Mouse (Mus musculus): Measurements from ENCODE around the gene Hagh. TPM values are rescaled to one million over a fixed set of nuclear protein-coding genes. Genes with fewer than 3 reads are reported as not detected.

Gene Hagh
- polyA plus RNA-seq, 1 experiment from 2014 or later: 35.2 TPM

DNA sequence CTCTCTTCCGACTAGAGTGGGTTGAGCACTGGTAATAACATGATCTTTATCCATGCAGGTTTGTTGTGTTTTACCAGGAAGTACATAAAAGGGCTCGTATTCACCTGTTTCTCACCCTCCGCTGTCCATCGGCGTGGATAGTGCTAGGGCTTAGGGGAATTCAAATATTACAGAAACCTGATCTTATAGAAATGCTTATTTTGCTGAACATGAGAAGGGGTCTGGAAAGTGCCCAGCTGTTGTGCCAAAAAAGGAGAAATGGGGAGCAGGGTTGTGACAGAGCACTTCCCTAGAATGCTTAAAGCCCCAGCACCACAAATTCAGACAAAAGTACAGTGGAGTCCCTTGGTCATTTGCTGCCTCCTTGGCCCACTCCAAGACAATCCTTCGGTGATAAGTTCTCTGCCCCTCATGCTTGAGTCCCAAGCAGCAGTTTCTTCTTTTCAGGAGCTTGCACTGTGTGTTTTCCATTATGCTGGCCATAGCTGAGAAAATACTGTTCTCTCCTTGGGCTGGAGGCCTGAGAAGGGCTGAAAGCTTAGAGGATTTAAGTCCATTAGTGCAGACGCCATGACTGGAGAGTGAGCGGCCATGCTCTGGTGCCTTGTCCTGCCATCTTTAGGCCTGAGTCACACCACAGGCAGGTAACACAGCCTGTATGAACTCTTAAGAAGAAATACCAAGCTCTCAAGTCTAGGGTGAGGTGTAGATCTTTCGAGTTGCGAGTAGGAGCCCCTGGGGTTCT lies 11.6 kb downstream of the Hagh start:
- Histone ChIP-seq H3K27me3 (ENCODE audit: control insufficient read depth, insufficient read depth, low read length) (no peaks in the 10 kb centered on the region), H3K4me1 (ENCODE audit: control insufficient read depth, insufficient read depth, low read length) (peaks cover 6% of the 10 kb centered on the region; the same call in 1 of the 2 replicates), H3K36me3 (ENCODE audit: control insufficient read depth, insufficient read depth, low read length) (peaks cover 8% of the 10 kb centered on the region; the same call in 1 of the 2 replicates), H3K9me3 (ENCODE audit: control insufficient read depth, low read depth, low read length) (no peaks in the 10 kb centered on the region), H3K4me2 (replicated peaks; ENCODE audit: low read depth, low read length) (peak overlapping the region; percentile 73), H3K4me3 (ENCODE audit: low read depth, low read length) (peak overlapping the region; percentile 63), H3K9ac (replicated peaks; ENCODE audit: low read depth, low read length) (no peak overlapping the region), H3K27ac (ENCODE audit: low read length) (no peak overlapping the region)
- ATAC-seq (ENCODE audit: insufficient number of reproducible peaks, insufficient read depth, low FRiP score, low read depth): no peak
- WGBS: 77% methylated on average over 10 of the region's 10 CpGs

DNA sequence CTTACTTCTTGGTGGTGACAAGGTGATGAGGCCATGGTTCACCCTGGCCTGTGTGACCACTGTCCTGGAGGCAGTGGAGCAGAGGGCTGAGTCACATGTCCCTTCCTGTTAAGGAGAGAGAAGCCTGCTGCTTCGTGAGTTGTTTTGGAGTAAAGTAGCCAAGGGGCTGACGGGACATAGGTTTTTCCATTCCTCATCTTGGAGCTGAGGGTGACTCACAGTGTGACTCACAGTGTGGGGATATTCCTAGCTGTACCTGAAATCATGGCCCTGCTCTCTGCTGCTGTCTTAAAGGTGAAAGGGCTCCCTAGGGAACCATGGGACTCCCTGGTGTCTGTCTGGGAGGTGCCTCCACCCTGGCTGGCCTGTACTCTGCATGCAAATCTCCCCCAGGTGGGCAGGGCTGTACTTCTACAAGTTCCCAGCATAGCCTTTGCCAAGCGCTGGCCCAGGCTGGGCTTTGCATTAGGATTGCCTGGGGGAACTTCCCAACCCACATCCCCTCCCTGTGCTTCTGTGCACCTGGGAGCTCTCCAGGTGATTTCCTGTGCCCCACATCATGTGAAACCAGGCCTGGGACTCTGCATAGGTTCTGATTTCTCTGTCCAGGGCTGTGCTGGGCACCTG lies 16.0 kb downstream of the Hagh start:
- no peaks in the 10 kb centered on the region for H3K9me3 ChIP-seq (ENCODE audit: control insufficient read depth, low read depth, low read length)
- no peak overlapping the region for H3K4me2 ChIP-seq (replicated peaks; ENCODE audit: low read depth, low read length)
- H3K9ac ChIP-seq (replicated peaks; ENCODE audit: low read depth, low read length): no peak overlapping the region
- H3K27ac ChIP-seq (ENCODE audit: low read length): no peak overlapping the region
- ATAC-seq (ENCODE audit: insufficient number of reproducible peaks, insufficient read depth, low FRiP score, low read depth): no peak
- WGBS: 87% methylated on average over 3 of the region's 3 CpGs
- H3K27me3 ChIP-seq (ENCODE audit: control insufficient read depth, insufficient read depth, low read length): no peaks in the 10 kb centered on the region
- H3K4me3 ChIP-seq (ENCODE audit: low read depth, low read length): no peak overlapping the region
- H3K4me1 ChIP-seq (ENCODE audit: control insufficient read depth, insufficient read depth, low read length): no peaks in the 10 kb centered on the region
- H3K36me3 ChIP-seq (ENCODE audit: control insufficient read depth, insufficient read depth, low read length): peaks cover 10% of the 10 kb centered on the region; the same call in 1 of the 2 replicates

GRCm38 (mm10) chr17:24856589-24856988 lies 16.6 kb downstream of the Hagh start:
- Histone ChIP-seq H3K9ac (replicated peaks; ENCODE audit: low read depth, low read length) (no peak overlapping the region), H3K27ac (ENCODE audit: low read length) (no peak overlapping the region), H3K27me3 (ENCODE audit: control insufficient read depth, insufficient read depth, low read length) (no peaks in the 10 kb centered on the region), H3K4me1 (ENCODE audit: control insufficient read depth, insufficient read depth, low read length) (no peaks in the 10 kb centered on the region), H3K4me3 (ENCODE audit: low read depth, low read length) (no peak overlapping the region), H3K9me3 (ENCODE audit: control insufficient read depth, low read depth, low read length) (no peaks in the 10 kb centered on the region), H3K36me3 (ENCODE audit: control insufficient read depth, insufficient read depth, low read length) (peaks cover 14% of the 10 kb centered on the region), H3K4me2 (replicated peaks; ENCODE audit: low read depth, low read length) (no peak overlapping the region)
- ATAC-seq (ENCODE audit: insufficient number of reproducible peaks, insufficient read depth, low FRiP score, low read depth): no peak
- 90% methylated on average over 13 of the region's 13 CpGs for WGBS

DNA sequence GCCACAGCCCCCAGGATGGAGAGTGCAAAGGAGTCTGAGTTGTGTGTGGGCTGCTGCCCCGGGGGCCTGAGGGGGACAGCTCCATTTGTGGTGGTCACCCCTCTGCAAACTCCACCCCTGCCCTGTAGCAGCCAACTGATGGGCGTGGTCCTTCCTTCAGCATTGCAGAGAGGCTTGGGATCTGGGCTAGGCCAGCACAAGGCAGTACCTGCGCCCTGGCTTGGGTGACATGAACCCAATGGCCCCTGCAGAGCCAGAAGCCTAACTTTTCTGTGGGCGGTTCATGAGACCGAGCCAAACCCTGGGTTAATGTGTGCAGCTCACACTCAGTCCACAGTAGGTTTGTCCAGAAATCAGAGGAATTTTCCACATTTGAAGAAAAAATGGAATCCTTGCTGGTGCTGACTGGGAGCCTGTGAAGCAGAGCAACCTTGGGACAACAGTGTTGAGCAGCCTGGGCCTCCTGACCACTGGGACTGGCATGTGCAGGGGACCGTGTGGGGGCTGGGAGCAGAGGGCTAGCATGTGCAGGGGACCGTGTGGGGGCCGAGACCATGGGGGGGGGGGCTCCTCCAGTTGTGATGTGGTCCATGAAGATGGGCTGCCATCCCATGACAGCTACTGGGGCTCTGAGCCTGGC lies 18.0 kb downstream of the Hagh start:
- H3K27me3 ChIP-seq (ENCODE audit: control insufficient read depth, insufficient read depth, low read length): no peaks in the 10 kb centered on the region
- ATAC-seq (ENCODE audit: insufficient number of reproducible peaks, insufficient read depth, low FRiP score, low read depth): no peak
- no peak overlapping the region for H3K27ac ChIP-seq (ENCODE audit: low read length)
- H3K36me3 ChIP-seq (ENCODE audit: control insufficient read depth, insufficient read depth, low read length): peaks cover 25% of the 10 kb centered on the region
- H3K4me3 ChIP-seq (ENCODE audit: low read depth, low read length): no peak overlapping the region
- H3K9ac ChIP-seq (replicated peaks; ENCODE audit: low read depth, low read length): no peak overlapping the region
- H3K4me1 ChIP-seq (ENCODE audit: control insufficient read depth, insufficient read depth, low read length): no peaks in the 10 kb centered on the region
- no peaks in the 10 kb centered on the region for H3K9me3 ChIP-seq (ENCODE audit: control insufficient read depth, low read depth, low read length)
- H3K4me2 ChIP-seq (replicated peaks; ENCODE audit: low read depth, low read length): no peak overlapping the region
- 89% methylated on average over 8 of the region's 8 CpGs for WGBS

- WGBS: 85% methylated on average over 6 of the region's 6 CpGs
- H3K36me3 ChIP-seq (ENCODE audit: control insufficient read depth, insufficient read depth, low read length): peaks cover 28% of the 10 kb centered on the region
- peak; percentile 57; the same call in 1 of the 2 replicates for ATAC-seq (ENCODE audit: insufficient number of reproducible peaks, insufficient read depth, low FRiP score, low read depth)
These were observed 19.0 kb downstream of the Hagh start for GRCm38 (mm10) chr17:24858967-24859366.

DNA sequence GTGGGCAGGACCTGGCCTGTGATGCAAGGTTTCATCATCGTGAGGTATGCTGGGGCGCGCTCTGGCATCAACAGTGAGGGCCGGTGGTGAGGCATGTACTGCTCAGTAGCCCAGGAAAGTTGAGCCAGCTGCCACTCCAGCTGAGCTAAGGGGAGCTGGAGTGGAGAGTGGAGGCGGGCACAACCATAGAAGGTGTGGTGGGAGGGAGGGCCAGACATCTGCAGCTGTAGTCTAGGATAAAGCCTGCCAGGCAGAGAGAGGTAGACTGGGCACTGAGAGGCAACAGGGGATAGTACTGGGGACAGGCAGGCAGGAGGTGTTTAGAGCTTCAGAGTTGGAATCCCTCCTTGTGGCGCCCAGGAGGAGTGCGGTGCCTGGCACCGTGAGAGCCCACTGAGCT lies 20.1 kb downstream of the Hagh start:
- WGBS: 92% methylated on average over 8 of the region's 8 CpGs
- Histone ChIP-seq H3K9ac (replicated peaks; ENCODE audit: low read depth, low read length) (no peak overlapping the region), H3K27me3 (ENCODE audit: control insufficient read depth, insufficient read depth, low read length) (no peaks in the 10 kb centered on the region), H3K9me3 (ENCODE audit: control insufficient read depth, low read depth, low read length) (no peaks in the 10 kb centered on the region), H3K4me3 (ENCODE audit: low read depth, low read length) (no peak overlapping the region), H3K27ac (ENCODE audit: low read length) (no peak overlapping the region), H3K4me2 (replicated peaks; ENCODE audit: low read depth, low read length) (no peak overlapping the region), H3K4me1 (ENCODE audit: control insufficient read depth, insufficient read depth, low read length) (no peaks in the 10 kb centered on the region), H3K36me3 (ENCODE audit: control insufficient read depth, insufficient read depth, low read length) (peaks cover 24% of the 10 kb centered on the region)
- ATAC-seq (ENCODE audit: insufficient number of reproducible peaks, insufficient read depth, low FRiP score, low read depth): no peak

More at GRCm38 (mm10) chr17:24858967-24859366, 19.0 kb downstream of the Hagh start:
- Histone ChIP-seq H3K9me3 (ENCODE audit: control insufficient read depth, low read depth, low read length) (no peaks in the 10 kb centered on the region), H3K4me2 (replicated peaks; ENCODE audit: low read depth, low read length) (no peak overlapping the region), H3K9ac (replicated peaks; ENCODE audit: low read depth, low read length) (no peak overlapping the region), H3K4me1 (ENCODE audit: control insufficient read depth, insufficient read depth, low read length) (no peaks in the 10 kb centered on the region), H3K4me3 (ENCODE audit: low read depth, low read length) (no peak overlapping the region), H3K27ac (ENCODE audit: low read length) (no peak overlapping the region), H3K27me3 (ENCODE audit: control insufficient read depth, insufficient read depth, low read length) (no peaks in the 10 kb centered on the region)

- Histone ChIP-seq H3K4me2 (replicated peaks; ENCODE audit: low read depth, low read length) (no peak overlapping the region), H3K27me3 (ENCODE audit: control insufficient read depth, insufficient read depth, low read length) (no peaks in the 10 kb centered on the region), H3K9me3 (ENCODE audit: control insufficient read depth, low read depth, low read length) (no peaks in the 10 kb centered on the region), H3K9ac (replicated peaks; ENCODE audit: low read depth, low read length) (no peak overlapping the region), H3K4me3 (ENCODE audit: low read depth, low read length) (no peak overlapping the region), H3K27ac (ENCODE audit: low read length) (no peak overlapping the region), H3K36me3 (ENCODE audit: control insufficient read depth, insufficient read depth, low read length) (peaks cover 20% of the 10 kb centered on the region), H3K4me1 (ENCODE audit: control insufficient read depth, insufficient read depth, low read length) (no peaks in the 10 kb centered on the region)
- WGBS: 96% methylated on average over 3 of the region's 3 CpGs
- no peak for ATAC-seq (ENCODE audit: insufficient number of reproducible peaks, insufficient read depth, low FRiP score, low read depth)
These were observed 21.8 kb downstream of the Hagh start for GRCm38 (mm10) chr17:24861785-24862184.

GRCm38 (mm10) chr17:24865776-24866175 lies 25.8 kb downstream of the Hagh start, which contains the start of gene Igfals:
Igfals (plus strand) TSS chr17:24865997.
- no peak for ATAC-seq (ENCODE audit: insufficient number of reproducible peaks, insufficient read depth, low FRiP score, low read depth)
- H3K36me3 ChIP-seq (ENCODE audit: control insufficient read depth, insufficient read depth, low read length): peaks cover 20% of the 10 kb centered on the region
- no peak within 1 kb of the TSS for H3K9ac ChIP-seq (replicated peaks; ENCODE audit: low read depth, low read length)
- H3K4me2 ChIP-seq (replicated peaks; ENCODE audit: low read depth, low read length): no peak within 1 kb of the TSS
- H3K4me3 ChIP-seq (ENCODE audit: low read depth, low read length): no peak within 1 kb of the TSS
- 89% methylated on average over 8 of the region's 8 CpGs for WGBS
- H3K9me3 ChIP-seq (ENCODE audit: control insufficient read depth, low read depth, low read length): no peaks in the 10 kb centered on the region
- H3K4me1 ChIP-seq (ENCODE audit: control insufficient read depth, insufficient read depth, low read length): no peaks in the 10 kb centered on the region
- H3K27ac ChIP-seq (ENCODE audit: low read length): no peak within 1 kb of the TSS
- no peaks in the 10 kb centered on the region for H3K27me3 ChIP-seq (ENCODE audit: control insufficient read depth, insufficient read depth, low read length)
